ENCODE assay signal across 32 mouse cellular contexts in genomic region chr4:138899361-138899760, GRCm38 (mm10). TPM values are rescaled to one million over a fixed set of nuclear protein-coding genes. Genes with fewer than 3 reads are reported as not detected.
DNase-seq lines count a peak whose midpoint lies in the region; ATAC-seq and TF ChIP-seq lines count a peak whose summit lies in the region.
"Had no signal": no experiment of that assay in that cellular context is flagged by ENCODE, and none has a peak within 500 bp of the region (broad histone marks: within the 10 kb centered on the region; RNA-seq: fewer than 3 reads in every experiment).

No protein-coding gene starts in this region.

- no peak overlapping the region for H3K4me2 ChIP-seq in heart, postnatal 0 days (ENCODE audit: low read depth, low read length)
- no peak overlapping the region for H3K4me2 ChIP-seq in midbrain, postnatal 0 days (ENCODE audit: low read depth, low read length, poor library complexity, severe bottlenecking)
- H3K4me2 ChIP-seq: embryonic facial prominence, embryonic 12.5 days; forebrain, embryonic 13.5 days had no signal

- no peaks in the 10 kb centered on the region for H3K27me3 ChIP-seq in heart, postnatal 0 days (ENCODE audit: control insufficient read depth, insufficient read depth, low read length)
- H3K27me3 ChIP-seq in midbrain, postnatal 0 days (ENCODE audit: insufficient read depth, low read length): no peaks in the 10 kb centered on the region
- H3K27me3 ChIP-seq: CH12.LX; embryonic facial prominence, embryonic 12.5 days; forebrain, embryonic 13.5 days; Patski had no signal

- no peak overlapping the region for H3K27ac ChIP-seq in heart, postnatal 0 days (ENCODE audit: low read depth)
- peak overlapping the region; percentile 69 for H3K27ac ChIP-seq in left cerebral cortex, adult 2 months
- no peak overlapping the region for H3K27ac ChIP-seq in midbrain, postnatal 0 days (ENCODE audit: low read depth, low read length)
- H3K27ac ChIP-seq: embryonic facial prominence, embryonic 10.5 days; embryonic facial prominence, embryonic 12.5 days; forebrain, embryonic 13.5 days had no signal

- no peak overlapping the region for H3K4me3 ChIP-seq in heart, postnatal 0 days (ENCODE audit: low read depth, low read length)
- no peak overlapping the region for H3K4me3 ChIP-seq in left cerebral cortex, adult 2 months
- no peak overlapping the region for H3K4me3 ChIP-seq in midbrain, postnatal 0 days (ENCODE audit: low read depth, low read length)
- H3K4me3 ChIP-seq: embryonic facial prominence, embryonic 10.5 days; embryonic facial prominence, embryonic 12.5 days; forebrain, embryonic 13.5 days had no signal

- TF ChIP-seq CTCF in heart, postnatal 0 days (IDR thresholded peaks at IDR 0.05; ENCODE audit: low read depth): no peak
- TF ChIP-seq CTCF in left cerebral cortex, adult 2 months (IDR thresholded peaks at IDR 0.05): no peak
- no peak for TF ChIP-seq CTCF in midbrain, postnatal 0 days (IDR thresholded peaks at IDR 0.05)

- H3K4me1 ChIP-seq in heart, postnatal 0 days (ENCODE audit: control insufficient read depth, insufficient read depth): 0 out of 2 replicates have a peak, but pooled peaks cover 4% of the 10 kb centered on the region
- H3K4me1 ChIP-seq in midbrain, postnatal 0 days (ENCODE audit: insufficient read depth, low read length): no peaks in the 10 kb centered on the region
- H3K4me1 ChIP-seq: embryonic facial prominence, embryonic 12.5 days; forebrain, embryonic 13.5 days had no signal

- 46% methylated on average over 7 of the region's 7 CpGs for WGBS in heart, postnatal 0 days
- 80% methylated on average over 7 of the region's 7 CpGs for WGBS in midbrain, postnatal 0 days

- TF ChIP-seq EP300 in heart, postnatal 0 days (IDR thresholded peaks at IDR 0.05; ENCODE audit: low read depth): no peak

- DNase-seq in frontal cortex, postnatal 25 days (ENCODE audit: low spot score in 2 of 2): no peak
- peak; percentile 33 for DNase-seq in heart, postnatal 0 days (ENCODE audit: low spot score)
- DNase-seq in heart, postnatal 25 days (ENCODE audit: low spot score): no peak
- no peak for DNase-seq in left cerebral cortex, adult 2 months (ENCODE audit: extremely low spot score in 1 of 2, low spot score in 2 of 2)
- DNase-seq in left cerebral cortex, adult 11 months (ENCODE audit: low spot score): no peak
- DNase-seq in telencephalon, adult 2 months (ENCODE audit: low read depth, low spot score): peak; percentile 49
- DNase-seq in midbrain, postnatal 0 days (ENCODE audit: low spot score): no peak
- DNase-seq: adrenal gland, adult 8-10 months; adrenal gland, postnatal 14 days; adrenal gland, postnatal 36 days; B cell, adult 2 months; cerebellum, adult 11 months; cerebellum, adult 18-20 months; cerebellum, adult 8-10 months; cerebellum, adult 9-11 months; cerebellum, postnatal 14 days; cerebellum, postnatal 36 days had no signal

- H3K9me3 ChIP-seq in heart, postnatal 0 days (replicated peaks; ENCODE audit: control insufficient read depth, low read length): no peaks in the 10 kb centered on the region
- no peaks in the 10 kb centered on the region for H3K9me3 ChIP-seq in midbrain, postnatal 0 days (ENCODE audit: low read length)
- H3K9me3 ChIP-seq: embryonic facial prominence, embryonic 10.5 days; embryonic facial prominence, embryonic 12.5 days; forebrain, embryonic 13.5 days; G1E had no signal

- intact Hi-C loops in heart, postnatal 25 days (cut with DNase I): no loop called here
- intact Hi-C loops in left cerebral cortex, adult 2 months (cut with DNase I): no loop called here

- H3K9ac ChIP-seq in heart, postnatal 0 days (replicated peaks; ENCODE audit: low read depth, low read length): no peak overlapping the region
- no peak overlapping the region for H3K9ac ChIP-seq in midbrain, postnatal 0 days (replicated peaks; ENCODE audit: low read length, poor library complexity, severe bottlenecking)
- H3K9ac ChIP-seq: embryonic facial prominence, embryonic 12.5 days; forebrain, embryonic 13.5 days had no signal

- ATAC-seq in frontal cortex, adult (ENCODE audit: low TSS enrichment): peak; percentile 39; the same call in 1 of the 2 replicates
- no peak for ATAC-seq in heart, postnatal 0 days (ENCODE audit: insufficient read depth, low read depth)
- ATAC-seq in midbrain, postnatal 0 days (ENCODE audit: low FRiP score): no peak
- ATAC-seq: activated CD4-positive, CD25-positive, alpha-beta regulatory T cell, adult 4 months; CD4-positive, CD25-positive, alpha-beta regulatory T cell, adult 4 months; forebrain, embryonic 13.5 days; forebrain, embryonic 16.5 days; Patski had no signal

- peaks cover 84% of the 10 kb centered on the region for H3K36me3 ChIP-seq in heart, postnatal 0 days (replicated peaks; ENCODE audit: control insufficient read depth, insufficient read depth, low read length)
- peaks cover 64% of the 10 kb centered on the region for H3K36me3 ChIP-seq in midbrain, postnatal 0 days (ENCODE audit: insufficient read depth, low read length)

RNA-seq across cellular contexts. Expression of gene Otud3, which starts 14.4 kb away (rescaled TPM):
- total RNA-seq in heart, postnatal 0 days (2014; rRNA removed; ENCODE audit: low replicate concordance): 5.8 and 12.4 TPM in 2 replicates
- polyA plus RNA-seq in heart, postnatal 0 days (2015; fragmentation: Nextera tagmentation; extraction: Ambion mirVana): 3.5 and 4.1 TPM in 2 replicates
- 10 to 100 TPM; 10.1 to 10.8 TPM for total RNA-seq in heart, postnatal 25 days (2021)
- total RNA-seq in left cerebral cortex, adult 2 months (2021): 10 to 100 TPM; 20.3 to 20.4 TPM
- 8.5 and 9.0 TPM in 2 replicates for total RNA-seq in midbrain, postnatal 0 days (2014; rRNA removed)
- 3.1 and 3.8 TPM in 2 replicates for polyA plus RNA-seq in midbrain, postnatal 0 days (2015; fragmentation: Nextera tagmentation; extraction: Ambion mirVana)

RNA-seq across cellular contexts. Expression of gene Pla2g2e, which starts 21.6 kb away (rescaled TPM):
- not detected in 2 replicates for total RNA-seq in heart, postnatal 0 days (2014; rRNA removed; ENCODE audit: low replicate concordance)
- 0.15 and 0.30 TPM in 2 replicates for polyA plus RNA-seq in heart, postnatal 0 days (2015; fragmentation: Nextera tagmentation; extraction: Ambion mirVana)
- total RNA-seq in heart, postnatal 25 days (2021): 1 to 10 TPM in 1 of 2 experiments, under 1 TPM in 1; 0.52 to 1.1 TPM
- total RNA-seq in left cerebral cortex, adult 2 months (2021): not detected
- not detected in 2 replicates for total RNA-seq in midbrain, postnatal 0 days (2014; rRNA removed)
- polyA plus RNA-seq in midbrain, postnatal 0 days (2015; fragmentation: Nextera tagmentation; extraction: Ambion mirVana): not detected in 2 replicates
- total RNA-seq: common myeloid progenitor, adult 5-6 weeks had no signal
- polyA plus RNA-seq: activated CD4-positive, CD25-positive, alpha-beta regulatory T cell, adult 4 months; brain, embryonic 14.5 days; CD4-positive, CD25-positive, alpha-beta regulatory T cell, adult 4 months; embryonic facial prominence, embryonic 10.5 days; embryonic facial prominence, embryonic 12.5 days; forebrain, embryonic 11.5 days; forebrain, embryonic 13.5 days; forebrain, embryonic 16.5 days; Patski had no signal

RNA-seq across cellular contexts. Expression of gene Gm13030, which starts 25.6 kb away (rescaled TPM):
- total RNA-seq in heart, postnatal 0 days (2014; rRNA removed; ENCODE audit: low replicate concordance): not detected in 2 replicates
- polyA plus RNA-seq in heart, postnatal 0 days (2015; fragmentation: Nextera tagmentation; extraction: Ambion mirVana): not detected in 2 replicates
- not detected for total RNA-seq in heart, postnatal 25 days (2021)
- not detected for total RNA-seq in left cerebral cortex, adult 2 months (2021)
- not detected in 2 replicates for total RNA-seq in midbrain, postnatal 0 days (2014; rRNA removed)
- not detected in 2 replicates for polyA plus RNA-seq in midbrain, postnatal 0 days (2015; fragmentation: Nextera tagmentation; extraction: Ambion mirVana)
- total RNA-seq: adrenal gland, adult 18-20 months; adrenal gland, adult 8-10 months; adrenal gland, postnatal 14 days; adrenal gland, postnatal 36 days; CH12.LX; common myeloid progenitor, adult 5-6 weeks; G1E had no signal
- polyA plus RNA-seq: activated CD4-positive, CD25-positive, alpha-beta regulatory T cell, adult 4 months; brain, embryonic 14.5 days; CD4-positive, CD25-positive, alpha-beta regulatory T cell, adult 4 months; embryonic facial prominence, embryonic 10.5 days; embryonic facial prominence, embryonic 12.5 days; embryonic facial prominence, embryonic 14.5 days; forebrain, embryonic 11.5 days; forebrain, embryonic 13.5 days; forebrain, embryonic 16.5 days; G1E; Patski had no signal

RNA-seq across cellular contexts. Expression of gene Pla2g5, which starts 36.1 kb away (rescaled TPM):
- total RNA-seq in heart, postnatal 0 days (2014; rRNA removed; ENCODE audit: low replicate concordance): 1.6 and 9.2 TPM in 2 replicates
- 4.7 and 6.2 TPM in 2 replicates for polyA plus RNA-seq in heart, postnatal 0 days (2015; fragmentation: Nextera tagmentation; extraction: Ambion mirVana)
- 10 to 100 TPM; 27.8 to 31.5 TPM for total RNA-seq in heart, postnatal 25 days (2021)
- 1 to 10 TPM; 4.5 to 4.7 TPM for total RNA-seq in left cerebral cortex, adult 2 months (2021)
- 0.76 and 2.5 TPM in 2 replicates for total RNA-seq in midbrain, postnatal 0 days (2014; rRNA removed)
- polyA plus RNA-seq in midbrain, postnatal 0 days (2015; fragmentation: Nextera tagmentation; extraction: Ambion mirVana): 0.64 and 0.81 TPM in 2 replicates
- total RNA-seq: common myeloid progenitor, adult 5-6 weeks had no signal
- polyA plus RNA-seq: activated CD4-positive, CD25-positive, alpha-beta regulatory T cell, adult 4 months; CD4-positive, CD25-positive, alpha-beta regulatory T cell, adult 4 months had no signal

Comparison
In these comparisons a context has a peak if more than half of its experiments do, and no peak if none do; other contexts are left out.
1. DNase-seq: peak in heart, postnatal 0 days (single experiment) and telencephalon, adult 2 months (single experiment); none in frontal cortex, postnatal 25 days (0 of 2), heart, postnatal 25 days (single experiment), left cerebral cortex, adult 2 months (0 of 2), left cerebral cortex, adult 11 months (single experiment) and midbrain, postnatal 0 days (single experiment).